Mouse (Mus musculus) central nervous system, embryonic 18 days (tissue): ENCODE data around the gene Dmrtc1c1. TPM values are rescaled to one million over a fixed set of nuclear protein-coding genes. Genes with fewer than 3 reads are reported as not detected.

Experiments used
- polyA plus RNA-seq: library from polyadenylated mRNA; depleted of rRNA; stranded (reverse); fragments of >200 nt; gene quantifications from 2 replicates; pipeline ENCODE4 v1.2.3, GENCODE M21; 2012; rRNA removed

Gene Dmrtc1c1
- not detected in 2 replicates for polyA plus RNA-seq

GRCm38 (mm10) chrX:102802663-102803062 lies at the start of gene Dmrtc1c1:
Gene Dmrtc1c1, plus strand, starts transcription at chrX:102802963.

GRCm38 (mm10) chrX:102854516-102854915 lies 51.8 kb downstream of the Dmrtc1c1 start, which contains the start of gene Dmrtc1c2:
Gene Dmrtc1c2, minus strand, starts transcription at chrX:102854616.

Other genes with a start within 250 kb of the Dmrtc1c1 start
- 8.4 and 10.8 TPM in 2 replicates for gene Phka1, start 158.7 kb upstream of the Dmrtc1c1 start, polyA plus RNA-seq
- not detected in 2 replicates for gene Gm3880, start 116.0 kb upstream of the Dmrtc1c1 start, polyA plus RNA-seq
- not detected in 2 replicates for gene Gm9112, start 95.3 kb upstream of the Dmrtc1c1 start, polyA plus RNA-seq
- not detected in 2 replicates for gene Dmrtc1b, start 95.1 kb upstream of the Dmrtc1c1 start, polyA plus RNA-seq
- gene Dmrtc1c2, start 51.7 kb downstream of the Dmrtc1c1 start, polyA plus RNA-seq, result not detected in 2 replicates
- not detected in 2 replicates for gene 1700031F05Rik, start 65.0 kb downstream of the Dmrtc1c1 start, polyA plus RNA-seq
- 1.1 and 1.5 TPM in 2 replicates for gene Dmrtc1a, start 105.7 kb downstream of the Dmrtc1c1 start, polyA plus RNA-seq
- gene 1700011M02Rik, start 105.9 kb downstream of the Dmrtc1c1 start, polyA plus RNA-seq, result not detected in 2 replicates
- gene 1700018G05Rik, start 125.4 kb downstream of the Dmrtc1c1 start, polyA plus RNA-seq, result not detected in 2 replicates